Mouse (Mus musculus): Measurements from ENCODE around the gene Agpat2. TPM values are rescaled to one million over a fixed set of nuclear protein-coding genes. Genes with fewer than 3 reads are reported as not detected.

Gene Agpat2
- polyA plus RNA-seq (2014; fragmentation: Nextera tagmentation; extraction: Ambion mirVana) = 8.7 and 13.1 TPM in 2 replicates

GRCm38 (mm10) chr2:26603720-26604671, at the start of gene Agpat2:
Gene Agpat2 (minus strand): TSS chr2:26604417.
- Histone ChIP-seq H3K36me3 (replicated peaks; ENCODE audit: control insufficient read depth, insufficient read depth, low read depth, low read length) (no peaks in the 10 kb centered on the region), H3K4me3 (ENCODE audit: low read depth, low read length) (peak within 1 kb of the TSS; percentile 54), H3K4me2 (ENCODE audit: low read depth, low read length) (peak within 1 kb of the TSS; percentile 91), H3K27ac (replicated peaks; ENCODE audit: low read depth, low read length) (no peak within 1 kb of the TSS), H3K9ac (replicated peaks; ENCODE audit: low read length) (peak within 1 kb of the TSS; percentile 77), H3K9me3 (replicated peaks; ENCODE audit: control insufficient read depth, low read length) (no peaks in the 10 kb centered on the region), H3K27me3 (ENCODE audit: control insufficient read depth, insufficient read depth, low read length) (no peaks in the 10 kb centered on the region; the same call in 1 of the 2 replicates), H3K4me1 (ENCODE audit: control insufficient read depth, insufficient read depth, low read length) (no peaks in the 10 kb centered on the region; the same call in 1 of the 2 replicates)
- DNase-seq (ENCODE audit: low spot score) (peak; percentile 77), ATAC-seq (replicated peaks; ENCODE audit: insufficient number of reproducible peaks, low FRiP score, low TSS enrichment, low read depth) (peak; percentile 63)
- WGBS = under 1% methylated on average over 81 of the region's 103 CpGs

GRCm38 (mm10) chr2:26646643-26647293, 42.6 kb upstream of the Agpat2 start:
- ATAC-seq (replicated peaks; ENCODE audit: insufficient number of reproducible peaks, low FRiP score, low TSS enrichment, low read depth) (peak; percentile 91), DNase-seq (ENCODE audit: low spot score) (peak; percentile 92)
- Histone ChIP-seq H3K27me3 (ENCODE audit: control insufficient read depth, insufficient read depth, low read length) (no peaks in the 10 kb centered on the region), H3K9ac (replicated peaks; ENCODE audit: low read length) (no peak overlapping the region), H3K4me3 (ENCODE audit: low read depth, low read length) (no peak overlapping the region), H3K4me2 (ENCODE audit: low read depth, low read length) (no peak overlapping the region), H3K27ac (replicated peaks; ENCODE audit: low read depth, low read length) (no peak overlapping the region), H3K36me3 (replicated peaks; ENCODE audit: control insufficient read depth, insufficient read depth, low read depth, low read length) (no peaks in the 10 kb centered on the region), H3K9me3 (replicated peaks; ENCODE audit: control insufficient read depth, low read length) (no peaks in the 10 kb centered on the region), H3K4me1 (ENCODE audit: control insufficient read depth, insufficient read depth, low read length) (no peaks in the 10 kb centered on the region)
- WGBS = 25% methylated on average over 3 of the region's 3 CpGs

- ATAC-seq (replicated peaks; ENCODE audit: insufficient number of reproducible peaks, low FRiP score, low TSS enrichment, low read depth) = no peak
- Histone ChIP-seq H3K4me1 (ENCODE audit: control insufficient read depth, insufficient read depth, low read length) (no peaks in the 10 kb centered on the region), H3K9ac (replicated peaks; ENCODE audit: low read length) (no peak overlapping the region), H3K4me2 (ENCODE audit: low read depth, low read length) (no peak overlapping the region), H3K4me3 (ENCODE audit: low read depth, low read length) (no peak overlapping the region), H3K27ac (replicated peaks; ENCODE audit: low read depth, low read length) (no peak overlapping the region), H3K27me3 (ENCODE audit: control insufficient read depth, insufficient read depth, low read length) (no peaks in the 10 kb centered on the region), H3K9me3 (replicated peaks; ENCODE audit: control insufficient read depth, low read length) (no peaks in the 10 kb centered on the region), H3K36me3 (replicated peaks; ENCODE audit: control insufficient read depth, insufficient read depth, low read depth, low read length) (no peaks in the 10 kb centered on the region)
- peak; percentile 67 for DNase-seq (ENCODE audit: low spot score)
- 63% methylated on average over 2 of the region's 2 CpGs for WGBS
These were observed 39.7 kb upstream of the Agpat2 start for GRCm38 (mm10) chr2:26643942-26644341.

- Histone ChIP-seq H3K27ac (replicated peaks; ENCODE audit: low read depth, low read length) (no peak overlapping the region), H3K4me3 (ENCODE audit: low read depth, low read length) (no peak overlapping the region)
These were observed 36.9 kb upstream of the Agpat2 start for GRCm38 (mm10) chr2:26641006-26641647.

GRCm38 (mm10) chr2:26639838-26640830, 35.9 kb upstream of the Agpat2 start:
- H3K9me3 ChIP-seq (replicated peaks; ENCODE audit: control insufficient read depth, low read length) = no peaks in the 10 kb centered on the region
- WGBS = 4% methylated on average over 49 of the region's 49 CpGs
- ATAC-seq (replicated peaks; ENCODE audit: insufficient number of reproducible peaks, low FRiP score, low TSS enrichment, low read depth) = peak; percentile 67
- peak; percentile 98 for DNase-seq (ENCODE audit: low spot score)
- H3K9ac ChIP-seq (replicated peaks; ENCODE audit: low read length) = peak overlapping the region; percentile 80
- peak overlapping the region; percentile 71 for H3K4me2 ChIP-seq (ENCODE audit: low read depth, low read length)
- H3K36me3 ChIP-seq (replicated peaks; ENCODE audit: control insufficient read depth, insufficient read depth, low read depth, low read length) = peaks cover 13% of the 10 kb centered on the region
- no peaks in the 10 kb centered on the region for H3K27me3 ChIP-seq (ENCODE audit: control insufficient read depth, insufficient read depth, low read length)
- peak overlapping the region; percentile 69 for H3K4me3 ChIP-seq (ENCODE audit: low read depth, low read length)
- H3K4me1 ChIP-seq (ENCODE audit: control insufficient read depth, insufficient read depth, low read length) = no peaks in the 10 kb centered on the region
- peak overlapping the region; percentile 23 for H3K27ac ChIP-seq (replicated peaks; ENCODE audit: low read depth, low read length)

More at GRCm38 (mm10) chr2:26641006-26641647, 36.9 kb upstream of the Agpat2 start:
- Histone ChIP-seq H3K4me1 (ENCODE audit: control insufficient read depth, insufficient read depth, low read length) (no peaks in the 10 kb centered on the region), H3K36me3 (replicated peaks; ENCODE audit: control insufficient read depth, insufficient read depth, low read depth, low read length) (peaks cover 6% of the 10 kb centered on the region), H3K9me3 (replicated peaks; ENCODE audit: control insufficient read depth, low read length) (no peaks in the 10 kb centered on the region), H3K27me3 (ENCODE audit: control insufficient read depth, insufficient read depth, low read length) (no peaks in the 10 kb centered on the region), H3K4me2 (ENCODE audit: low read depth, low read length) (no peak overlapping the region), H3K9ac (replicated peaks; ENCODE audit: low read length) (no peak overlapping the region)
- ATAC-seq (replicated peaks; ENCODE audit: insufficient number of reproducible peaks, low FRiP score, low TSS enrichment, low read depth) (no peak), DNase-seq (ENCODE audit: low spot score) (no peak)
- 84% methylated on average over 7 of the region's 7 CpGs for WGBS

- Histone ChIP-seq H3K4me1 (ENCODE audit: control insufficient read depth, insufficient read depth, low read length) (no peaks in the 10 kb centered on the region), H3K36me3 (replicated peaks; ENCODE audit: control insufficient read depth, insufficient read depth, low read depth, low read length) (peaks cover 13% of the 10 kb centered on the region), H3K27ac (replicated peaks; ENCODE audit: low read depth, low read length) (no peak overlapping the region), H3K4me3 (ENCODE audit: low read depth, low read length) (peak overlapping the region; percentile 69), H3K9me3 (replicated peaks; ENCODE audit: control insufficient read depth, low read length) (no peaks in the 10 kb centered on the region), H3K27me3 (ENCODE audit: control insufficient read depth, insufficient read depth, low read length) (no peaks in the 10 kb centered on the region), H3K4me2 (ENCODE audit: low read depth, low read length) (peak overlapping the region; percentile 71), H3K9ac (replicated peaks; ENCODE audit: low read length) (peak overlapping the region; percentile 80)
- no peak for ATAC-seq (replicated peaks; ENCODE audit: insufficient number of reproducible peaks, low FRiP score, low TSS enrichment, low read depth)
- peak; percentile 49 for DNase-seq (ENCODE audit: low spot score)
- WGBS = 11% methylated on average over 8 of the region's 8 CpGs
These were observed 34.9 kb upstream of the Agpat2 start for GRCm38 (mm10) chr2:26639083-26639482.

DNA sequence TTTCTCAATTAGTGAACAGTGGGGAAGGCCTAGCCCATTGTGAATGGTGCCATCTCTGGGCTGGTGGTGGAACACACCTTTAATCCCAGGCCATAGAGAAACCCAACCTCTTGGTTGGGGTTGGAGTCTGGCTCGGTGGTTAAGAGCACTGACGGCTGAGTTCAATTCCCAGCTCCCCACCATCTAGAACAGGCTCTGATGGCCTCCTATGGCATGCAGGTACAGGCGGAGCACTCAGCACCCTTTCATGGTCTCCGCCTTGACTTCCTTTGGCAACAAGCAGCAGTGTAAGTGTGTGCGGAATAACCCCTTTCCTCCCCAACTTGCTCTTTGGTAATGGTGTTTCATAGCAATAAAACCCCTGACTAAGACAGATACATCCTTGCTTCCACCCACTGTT, 34.4 kb upstream of the Agpat2 start:
- DNase-seq (ENCODE audit: low spot score) = no peak
- Histone ChIP-seq H3K9ac (replicated peaks; ENCODE audit: low read length) (peak overlapping the region; percentile 80; the same call in 1 of the 2 replicates), H3K36me3 (replicated peaks; ENCODE audit: control insufficient read depth, insufficient read depth, low read depth, low read length) (peaks cover 13% of the 10 kb centered on the region), H3K9me3 (replicated peaks; ENCODE audit: control insufficient read depth, low read length) (no peaks in the 10 kb centered on the region), H3K4me2 (ENCODE audit: low read depth, low read length) (peak overlapping the region; percentile 71), H3K4me1 (ENCODE audit: control insufficient read depth, insufficient read depth, low read length) (no peaks in the 10 kb centered on the region), H3K27me3 (ENCODE audit: control insufficient read depth, insufficient read depth, low read length) (no peaks in the 10 kb centered on the region), H3K4me3 (ENCODE audit: low read depth, low read length) (peak overlapping the region; percentile 69), H3K27ac (replicated peaks; ENCODE audit: low read depth, low read length) (no peak overlapping the region)
- WGBS = 68% methylated on average over 5 of the region's 5 CpGs
- ATAC-seq (replicated peaks; ENCODE audit: insufficient number of reproducible peaks, low FRiP score, low TSS enrichment, low read depth) = no peak
